Mouse (Mus musculus) liver, adult 2 months (tissue): ENCODE data around the gene Paxx. TPM values are rescaled to one million over a fixed set of nuclear protein-coding genes. Genes with fewer than 3 reads are reported as not detected.

ENCODE experiments used
- DNase-seq: peaks from one replicate; pipeline ENCODE4 v3.0.0-alpha.2; 2011; ENCODE audit warnings: low read depth, low spot score; ENCODE audit errors: extremely low read depth
- H3K27ac ChIP-seq: fragments of 200-500 bp; replicated peaks from 2 replicates; pipeline ENCODE4 v1.5.1; 2012; ENCODE audit warnings: low read depth, mild to moderate bottlenecking, control low read depth, inconsistent platforms, low read length; ENCODE audit not compliant: insufficient read depth
- H3K27me3 ChIP-seq: fragments of 200-500 bp; 2 replicates; pipeline ENCODE4 v1.6.1; 2012; ENCODE audit warnings: mild to moderate bottlenecking, moderate library complexity, low read length, inconsistent platforms; ENCODE audit not compliant: control insufficient read depth, insufficient read depth
- H3K36me3 ChIP-seq: fragments of 200-500 bp; 2 replicates; pipeline ENCODE4 v1.6.1; 2012; ENCODE audit warnings: low read length, inconsistent platforms; ENCODE audit not compliant: control insufficient read depth, insufficient read depth
- H3K4me1 ChIP-seq: fragments of 200-500 bp; 2 replicates; pipeline ENCODE4 v1.6.1; 2011; ENCODE audit warnings: low read length; ENCODE audit not compliant: control insufficient read depth, insufficient read depth
- H3K4me3 ChIP-seq: fragments of 200-500 bp; 2 replicates; pipeline ENCODE4 v1.5.1; 2011; ENCODE audit warnings: low read depth, mild to moderate bottlenecking, control low read depth, low read length, moderate library complexity; ENCODE audit not compliant: insufficient read depth
- H3K79me2 ChIP-seq: fragments of 200-500 bp; 2 replicates; pipeline ENCODE4 v1.6.1; 2012; ENCODE audit warnings: inconsistent platforms, mild to moderate bottlenecking, low read length, moderate library complexity; ENCODE audit not compliant: control insufficient read depth, insufficient read depth
- H3K9ac ChIP-seq: fragments of 200-500 bp; 2 replicates; pipeline ENCODE4 v1.6.1; 2012; ENCODE audit warnings: low read depth, mild to moderate bottlenecking, control low read depth, inconsistent platforms, low read length
- CTCF ChIP-seq: fragments of 200-500 bp; IDR thresholded peaks from 2 replicates; pipeline ENCODE4 v1.5.1; 2011; ENCODE audit warnings: low read depth, low read length, control low read depth
- POLR2A ChIP-seq: fragments of 200-500 bp; IDR thresholded peaks from 2 replicates; pipeline ENCODE4 v1.6.1; 2011; ENCODE audit warnings: low read length, control low read depth; ENCODE audit not compliant: insufficient read depth; ENCODE audit errors: extremely low read depth
- WGBS: fragments of 180-500 bp; shearing (Covaris S2); methylation state at CpG from one replicate; pipeline ENCODE4 v1.1.7; 2018; 5-methylcytosine and 5-hydroxymethylcytosine counted together
- polyA plus RNA-seq: library from polyadenylated mRNA; depleted of rRNA; stranded (reverse); fragments of >200 nt; gene quantifications from 2 replicates; pipeline ENCODE4 v1.2.3, GENCODE M21; 2012
- total RNA-seq: library from RNA; depleted of rRNA; stranded (reverse); fragments of >200 nt; gene quantifications from 2 replicates; pipeline ENCODE4 v1.2.3, GENCODE M21; 2014

Gene Paxx
- total and polyA plus RNA-seq, 2 experiments, result 36.8 to 181 TPM

DNA sequence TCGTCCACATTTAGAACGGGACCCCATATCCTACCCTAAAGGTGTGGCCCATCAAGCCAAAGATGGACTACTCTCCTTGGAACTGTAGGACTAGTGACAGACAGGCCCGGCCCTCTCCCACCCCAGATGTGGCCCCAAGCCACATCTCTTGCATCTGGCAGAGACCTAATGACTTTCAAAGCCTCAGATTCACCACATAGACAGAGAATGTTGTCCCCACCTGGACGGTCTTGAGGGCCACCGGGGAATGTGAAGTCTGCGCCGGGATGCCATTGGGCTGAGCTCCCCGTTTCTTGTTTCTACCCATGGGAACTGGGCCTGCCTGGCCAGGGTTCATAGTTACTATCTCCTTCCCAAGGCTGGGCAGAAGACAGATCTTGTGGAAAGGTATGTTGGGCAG lies 16.6 kb upstream of the Paxx start:
- Histone ChIP-seq H3K4me3 (no peak overlapping the region), H3K27me3 (no peaks in the 10 kb centered on the region), H3K9ac (no peak overlapping the region), H3K4me1 (peaks cover 28% of the 10 kb centered on the region), H3K36me3 (no peaks in the 10 kb centered on the region), H3K27ac (no peak overlapping the region; the same call in 1 of the 2 replicates), H3K79me2 (no peaks in the 10 kb centered on the region)
- 89% methylated on average over 8 of the region's 8 CpGs for WGBS
- TF ChIP-seq POLR2A (no peak), CTCF (no peak)
- no peak for DNase-seq

GRCm38 (mm10) chr2:25472550-25472949 lies 11.7 kb upstream of the Paxx start:
- no peaks in the 10 kb centered on the region for H3K36me3 ChIP-seq

GRCm38 (mm10) chr2:25469969-25470368 lies 9.1 kb upstream of the Paxx start, which contains the start of gene Ptgds:
TSS of gene Ptgds (minus strand) at chr2:25470046.
- Histone ChIP-seq H3K4me1 (peaks cover 17% of the 10 kb centered on the region), H3K4me3 (no peak within 1 kb of the TSS), H3K9ac (no peak within 1 kb of the TSS), H3K27me3 (no peaks in the 10 kb centered on the region), H3K36me3 (no peaks in the 10 kb centered on the region), H3K79me2 (no peaks in the 10 kb centered on the region), H3K27ac (no peak within 1 kb of the TSS)
- no peak for TF ChIP-seq POLR2A
- no peak for TF ChIP-seq CTCF
- no peak for DNase-seq
- 71% methylated on average over 6 of the region's 6 CpGs for WGBS

More at GRCm38 (mm10) chr2:25472550-25472949, 11.7 kb upstream of the Paxx start:
- H3K27ac ChIP-seq, result peak overlapping the region; percentile 16
- peaks cover 14% of the 10 kb centered on the region for H3K4me1 ChIP-seq
- no peaks in the 10 kb centered on the region for H3K79me2 ChIP-seq
- WGBS, result 14% methylated on average over 2 of the region's 2 CpGs
- no peak for TF ChIP-seq CTCF
- TF ChIP-seq POLR2A, result no peak
- DNase-seq, result peak; percentile 98
- H3K9ac ChIP-seq, result no peak overlapping the region
- no peaks in the 10 kb centered on the region for H3K27me3 ChIP-seq
- no peak overlapping the region for H3K4me3 ChIP-seq

- H3K27ac ChIP-seq, result no peak overlapping the region
- no peak for DNase-seq
- H3K4me1 ChIP-seq, result peaks cover 17% of the 10 kb centered on the region
- H3K27me3 ChIP-seq, result no peaks in the 10 kb centered on the region
- H3K4me3 ChIP-seq, result no peak overlapping the region
- H3K9ac ChIP-seq, result no peak overlapping the region
- TF ChIP-seq CTCF (no peak), POLR2A (no peak)
- H3K36me3 ChIP-seq, result no peaks in the 10 kb centered on the region
- WGBS, result 89% methylated on average over 10 of the region's 10 CpGs
- no peaks in the 10 kb centered on the region for H3K79me2 ChIP-seq
Observed at GRCm38 (mm10) chr2:25468962-25469915, 8.3 kb upstream of the Paxx start.

GRCm38 (mm10) chr2:25467606-25468303 lies 6.9 kb upstream of the Paxx start:
- Histone ChIP-seq H3K79me2 (no peaks in the 10 kb centered on the region), H3K4me3 (no peak overlapping the region), H3K27ac (no peak overlapping the region), H3K9ac (no peak overlapping the region), H3K4me1 (peaks cover 9% of the 10 kb centered on the region), H3K27me3 (no peaks in the 10 kb centered on the region), H3K36me3 (no peaks in the 10 kb centered on the region)
- WGBS, result 89% methylated on average over 14 of the region's 14 CpGs
- TF ChIP-seq POLR2A (no peak), CTCF (no peak)
- no peak for DNase-seq
